Mouse (Mus musculus) thymus, adult 2 months (tissue): ENCODE data around the gene Pcmtd2. TPM values are rescaled to one million over a fixed set of nuclear protein-coding genes. Genes with fewer than 3 reads are reported as not detected.

ENCODE experiments used
- DNase-seq: peaks from one replicate; pipeline ENCODE4 v3.0.0; 2021
- H3K27ac ChIP-seq: fragments of 200-500 bp; 2 replicates; pipeline ENCODE4 v1.5.1; 2012; ENCODE audit warnings: low read length, control low read depth; ENCODE audit not compliant: control insufficient read depth, insufficient read depth
- H3K27me3 ChIP-seq: fragments of 200-500 bp; 2 replicates; pipeline ENCODE4 v1.6.1; 2012; ENCODE audit warnings: mild to moderate bottlenecking, low read length, moderate library complexity, mixed read lengths; ENCODE audit not compliant: control insufficient read depth, insufficient read depth
- H3K36me3 ChIP-seq: fragments of 200-500 bp; 2 replicates; pipeline ENCODE4 v1.6.1; 2012; ENCODE audit warnings: mild to moderate bottlenecking, low read length, moderate library complexity; ENCODE audit not compliant: control insufficient read depth, insufficient read depth
- H3K4me1 ChIP-seq: fragments of 200-500 bp; replicated peaks from 2 replicates; pipeline ENCODE4 v1.6.1; 2012; ENCODE audit warnings: low read length; ENCODE audit not compliant: control insufficient read depth, insufficient read depth
- H3K4me3 ChIP-seq: fragments of 200-500 bp; 2 replicates; pipeline ENCODE4 v1.5.1; 2012; ENCODE audit warnings: mild to moderate bottlenecking, low read length, control low read depth, moderate library complexity; ENCODE audit not compliant: control insufficient read depth, insufficient read depth
- CTCF ChIP-seq: fragments of 200-500 bp; IDR thresholded peaks from 2 replicates; pipeline ENCODE4 v1.5.1; 2012; ENCODE audit warnings: mild to moderate bottlenecking, control low read depth, low read length, moderate library complexity, borderline replicate concordance; ENCODE audit not compliant: control insufficient read depth, poor library complexity, insufficient read depth; ENCODE audit errors: extremely low read depth
- POLR2A ChIP-seq: fragments of 200-500 bp; IDR thresholded peaks from 2 replicates; pipeline ENCODE4 v1.6.1; 2012; ENCODE audit warnings: mild to moderate bottlenecking, low read length, control low read depth, moderate library complexity; ENCODE audit not compliant: control insufficient read depth, poor library complexity, insufficient read depth; ENCODE audit errors: extremely low read depth
- WGBS: fragments of 180-500 bp; shearing (Covaris S2); methylation state at CpG from one replicate; pipeline ENCODE4 v1.1.7; 2018; 5-methylcytosine and 5-hydroxymethylcytosine counted together
- polyA plus RNA-seq: library from polyadenylated mRNA; depleted of rRNA; stranded (reverse); fragments of >200 nt; gene quantifications from 2 replicates; pipeline ENCODE4 v1.2.3, GENCODE M21; 2012; rRNA removed

Gene Pcmtd2
- polyA plus RNA-seq, 1 experiment = 60.0 TPM

DNA sequence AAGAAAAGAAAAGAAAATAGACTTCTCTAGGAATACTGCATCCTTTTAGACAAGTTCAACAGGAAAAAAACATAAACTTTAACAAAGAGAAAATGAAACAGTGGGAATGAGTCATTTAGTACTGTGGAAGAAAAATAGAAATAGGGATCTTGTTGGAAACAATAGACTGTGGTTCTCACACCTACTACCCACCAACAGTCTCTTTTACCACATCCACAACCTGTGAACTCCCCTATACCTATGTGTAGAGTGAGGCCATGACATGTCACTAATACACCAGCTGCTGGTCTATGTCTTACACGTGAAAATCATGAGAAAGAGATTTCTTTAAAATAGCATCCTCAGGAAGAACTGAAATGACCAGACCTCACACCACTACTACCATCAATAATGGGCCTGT is 41.2 kb downstream of the Pcmtd2 start:
- no peak overlapping the region for H3K4me3 ChIP-seq
- TF ChIP-seq CTCF (no peak), POLR2A (no peak)
- 34% methylated on average over 1 of the region's 1 CpGs for WGBS
- no peaks in the 10 kb centered on the region for H3K27me3 ChIP-seq
- no peaks in the 10 kb centered on the region for H3K4me1 ChIP-seq
- no peaks in the 10 kb centered on the region; the same call in 1 of the 2 replicates for H3K36me3 ChIP-seq
- no peak overlapping the region for H3K27ac ChIP-seq
- DNase-seq = no peak

DNA sequence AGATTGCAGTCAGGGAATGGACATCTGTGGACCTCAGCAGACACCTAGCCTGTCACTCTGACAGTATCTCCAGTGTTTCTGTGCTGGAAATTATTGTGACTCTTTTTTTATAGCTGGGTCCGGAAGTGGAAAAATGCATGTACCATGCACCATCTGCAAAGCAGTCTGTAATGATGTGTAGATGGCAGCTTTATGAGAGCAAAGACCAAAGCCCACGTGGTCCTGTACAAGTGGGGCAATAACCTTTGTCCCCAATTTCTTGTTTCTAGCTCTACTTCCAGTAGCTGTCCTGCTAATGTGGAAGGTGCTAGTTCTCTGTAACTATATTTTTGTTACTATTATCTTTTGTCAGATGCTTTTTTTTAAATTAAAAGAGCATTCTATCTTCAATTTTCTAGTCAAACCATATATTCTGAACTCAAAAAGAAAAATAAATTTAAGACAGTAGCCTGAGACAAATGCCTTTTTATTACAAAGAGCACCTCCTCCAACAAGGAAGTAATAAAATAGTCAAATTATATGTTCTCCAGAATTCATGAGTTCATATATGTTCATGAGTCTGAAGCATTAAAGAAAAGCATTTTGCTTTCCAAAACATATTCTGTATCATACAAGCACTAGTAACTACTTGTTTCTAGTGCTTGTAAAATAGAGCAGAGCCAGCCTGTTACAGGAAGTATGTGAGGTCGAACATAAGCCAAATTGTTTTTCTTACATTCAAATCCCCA is 45.5 kb downstream of the Pcmtd2 start:
- no peak overlapping the region for H3K27ac ChIP-seq
- H3K4me3 ChIP-seq = no peak overlapping the region
- no peaks in the 10 kb centered on the region for H3K27me3 ChIP-seq
- no peaks in the 10 kb centered on the region for H3K36me3 ChIP-seq
- TF ChIP-seq CTCF (no peak), POLR2A (no peak)
- WGBS = 90% methylated on average over 3 of the region's 3 CpGs
- no peak for DNase-seq
- no peaks in the 10 kb centered on the region for H3K4me1 ChIP-seq

Other genes starting within 250 kb of the Pcmtd2 start
- gene Prpf6, start 246.0 kb upstream of the Pcmtd2 start, polyA plus RNA-seq = 22.2 and 22.5 TPM in 2 replicates
- 87.6 and 89.1 TPM in 2 replicates for gene Zfp512b, start 245.1 kb upstream of the Pcmtd2 start, polyA plus RNA-seq
- gene Samd10, start 238.6 kb upstream of the Pcmtd2 start, polyA plus RNA-seq = 26.5 and 29.0 TPM in 2 replicates
- gene Gm29797, start 180.8 kb upstream of the Pcmtd2 start, polyA plus RNA-seq = 0.57 and 1.0 TPM in 2 replicates
- 21.7 and 21.8 TPM in 2 replicates for gene Sox18, start 166.2 kb upstream of the Pcmtd2 start, polyA plus RNA-seq
- gene Tcea2, start 157.5 kb upstream of the Pcmtd2 start, polyA plus RNA-seq = 9.0 and 13.8 TPM in 2 replicates
- gene Rgs19, start 143.9 kb upstream of the Pcmtd2 start, polyA plus RNA-seq = 255 and 260 TPM in 2 replicates
- gene Lkaaear1, start 139.4 kb upstream of the Pcmtd2 start, polyA plus RNA-seq = not detected in 2 replicates
- 0.24 and 0.38 TPM in 2 replicates for gene Oprl1, start 122.8 kb upstream of the Pcmtd2 start, polyA plus RNA-seq
- gene Myt1, start 74.5 kb upstream of the Pcmtd2 start, polyA plus RNA-seq = 0.03 and 0.04 TPM in 2 replicates
- gene Polr3k, start 26.5 kb downstream of the Pcmtd2 start, polyA plus RNA-seq = 9.1 and 11.7 TPM in 2 replicates
- not detected in 2 replicates for gene Gm14496, start 153.3 kb downstream of the Pcmtd2 start, polyA plus RNA-seq